Mouse (Mus musculus) MN1 (cell line): ENCODE measurements at regions not wholly inside any gene's neighbourhood (a gene's known extent, or its start where the extent isn't known, plus 50 kb on each side); places are given as distances from the start of the nearest gene placed in this dataset.

Source experiments
- DNase-seq: peaks from one replicate; pipeline ENCODE4 v3.0.0-alpha.2; 2016; ENCODE audit warnings: low spot score

GRCm38 (mm10) chr15:67467404-67468345 lies 967.0 kb upstream of the Lrrc6 start:
- no peak for DNase-seq

DNA sequence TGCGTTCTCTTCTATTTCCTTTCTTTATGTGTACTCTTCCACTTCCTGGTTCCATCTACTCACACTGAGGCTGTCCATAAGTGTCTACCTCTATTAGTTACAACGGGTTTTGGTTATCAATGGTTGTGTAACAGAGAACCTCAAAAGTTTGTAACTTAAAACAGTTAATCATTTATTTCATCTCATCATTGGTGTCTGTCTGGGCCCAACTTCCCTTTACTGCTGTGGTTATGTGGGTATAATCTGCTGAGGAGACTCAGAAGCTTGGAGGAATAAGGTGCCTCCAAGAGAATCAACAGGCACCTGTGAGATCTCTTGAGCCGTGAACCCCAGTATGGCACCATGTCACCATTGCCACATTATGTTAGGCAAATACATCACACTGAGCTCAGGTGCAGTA lies 962.2 kb upstream of the Lrrc6 start:
- DNase-seq: no peak

DNA sequence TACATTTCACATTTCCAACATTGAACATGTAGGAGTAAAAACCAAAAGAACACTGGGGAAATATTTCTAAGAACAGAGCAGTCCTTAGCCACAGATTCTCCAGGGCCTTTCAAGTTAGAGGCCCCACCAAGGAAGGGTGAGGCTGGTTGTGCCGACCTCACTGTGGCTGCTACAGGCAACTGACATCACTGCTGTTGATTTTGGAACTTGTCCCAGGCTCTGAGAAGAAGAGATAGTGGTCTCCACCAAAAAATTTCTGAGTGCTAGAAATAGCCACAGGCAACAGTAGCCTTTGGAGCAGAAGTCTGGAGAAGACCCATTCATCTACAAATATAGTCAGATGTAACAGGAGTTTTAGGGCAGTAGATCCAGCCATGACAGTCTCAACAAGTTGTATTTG lies 959.7 kb upstream of the Lrrc6 start:
- DNase-seq: no peak

DNA sequence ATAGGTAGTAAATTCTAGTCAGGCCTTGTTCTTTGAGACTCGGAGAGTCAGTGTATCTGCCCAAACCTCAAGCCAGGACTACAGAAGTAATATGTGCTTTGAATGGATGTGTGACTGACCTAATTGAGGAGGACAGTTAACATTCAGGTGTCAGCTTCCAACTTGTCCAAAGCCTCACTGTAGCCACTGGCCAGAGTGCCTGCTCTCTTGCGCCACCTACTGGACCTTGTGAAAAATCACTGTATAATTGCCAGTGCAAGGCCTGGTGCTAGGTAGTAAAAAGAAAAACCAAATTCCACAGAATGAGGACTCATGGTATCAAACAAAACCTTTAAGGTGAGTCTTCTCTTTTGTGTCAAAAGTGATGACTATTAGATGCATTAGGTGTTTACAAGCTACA lies 933.6 kb upstream of the Lrrc6 start:
- DNase-seq: peak; percentile 8

- no peak for DNase-seq
Observed at GRCm38 (mm10) chr15:67423922-67424321, 923.2 kb upstream of the Lrrc6 start.

GRCm38 (mm10) chr15:67422277-67422953 lies 921.7 kb upstream of the Lrrc6 start:
- DNase-seq: no peak

DNA sequence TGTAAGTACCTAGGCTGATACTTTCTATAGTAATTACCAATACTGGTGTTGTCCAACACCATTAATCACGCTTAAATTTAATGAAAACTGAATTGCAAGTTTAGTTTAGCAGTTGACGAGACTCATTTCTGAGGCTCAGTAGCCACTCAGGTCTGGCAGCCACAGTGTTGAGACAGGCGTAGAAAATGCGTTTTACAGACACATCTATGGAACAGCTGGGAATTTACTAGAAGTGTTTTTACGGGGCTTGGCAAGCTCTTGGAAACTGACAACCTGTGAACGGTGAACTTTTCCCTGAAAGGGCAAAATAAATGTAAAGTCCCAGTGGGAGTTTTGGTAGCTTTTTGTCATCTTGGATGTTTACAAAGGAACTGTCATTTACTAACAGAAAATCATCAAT lies 920.1 kb upstream of the Lrrc6 start:
- DNase-seq: no peak

GRCm38 (mm10) chr15:67419733-67420132 lies 919.0 kb upstream of the Lrrc6 start:
- DNase-seq: no peak

DNA sequence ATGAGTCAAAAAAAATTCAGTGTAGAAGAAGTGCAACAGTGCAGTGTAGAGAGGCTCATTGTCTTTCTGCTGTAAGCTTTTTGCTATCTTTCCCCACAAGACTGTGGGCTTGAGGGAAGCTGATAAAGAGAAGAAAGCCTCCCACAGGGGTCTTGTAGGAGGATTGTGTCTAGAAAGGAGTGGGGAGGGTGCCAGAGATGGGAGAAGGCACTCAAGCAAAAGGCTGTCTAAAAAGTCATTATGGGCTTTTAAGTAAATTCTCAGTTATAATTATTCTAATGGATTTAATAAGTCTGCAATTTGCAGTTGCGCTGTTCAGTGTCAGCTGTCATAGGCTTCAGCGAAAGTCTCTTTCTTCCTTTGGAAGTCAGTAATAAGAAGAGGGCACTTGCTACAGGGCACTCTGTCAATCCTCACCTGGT lies 917.0 kb upstream of the Lrrc6 start:
- DNase-seq: no peak

DNA sequence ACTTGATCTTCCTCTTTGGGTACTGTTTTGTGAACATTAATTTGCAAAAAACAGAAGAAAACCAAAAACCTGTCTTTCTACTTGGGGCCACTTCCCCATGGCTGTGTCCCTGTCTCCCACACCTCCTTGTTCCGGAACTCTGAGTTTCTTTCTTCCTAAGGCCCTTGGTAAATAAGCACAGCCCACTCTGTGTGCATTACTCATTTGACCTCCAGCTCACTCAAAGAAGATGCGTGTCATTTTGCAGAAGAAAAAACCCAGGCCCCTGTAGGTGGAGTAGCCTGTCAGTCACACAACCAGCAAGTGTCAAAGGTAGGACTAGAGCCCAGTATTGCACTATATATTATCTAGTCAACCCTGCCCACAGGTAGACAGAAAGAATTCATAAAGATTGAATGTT lies 915.1 kb upstream of the Lrrc6 start:
- DNase-seq: no peak

DNA sequence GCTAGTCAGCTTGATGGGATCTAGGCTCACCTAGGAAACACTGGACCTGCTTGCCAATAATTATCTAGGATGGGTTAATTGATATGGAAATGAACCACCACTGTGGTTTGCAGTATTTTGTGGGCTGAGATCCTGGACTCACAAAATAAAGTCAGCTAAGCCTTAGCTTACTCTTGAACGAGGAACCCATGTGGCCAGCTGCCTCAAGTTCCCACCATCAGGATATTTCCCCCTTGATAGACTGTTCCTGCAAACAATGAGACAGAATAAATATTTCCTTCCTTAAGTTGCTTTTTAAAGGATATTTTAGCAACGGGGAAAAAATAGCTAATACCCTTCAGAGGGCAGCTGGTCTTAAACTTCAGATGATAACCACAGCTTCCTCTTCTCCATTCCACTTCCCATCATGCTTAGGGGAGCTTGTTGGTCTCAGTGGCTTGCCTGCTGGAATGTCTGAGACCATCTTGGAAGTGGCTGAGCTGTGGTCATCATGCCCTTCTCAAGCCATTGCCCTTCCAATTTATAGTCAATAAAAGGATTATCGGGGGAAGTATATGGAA lies 913.7 kb upstream of the Lrrc6 start:
- no peak for DNase-seq

DNA sequence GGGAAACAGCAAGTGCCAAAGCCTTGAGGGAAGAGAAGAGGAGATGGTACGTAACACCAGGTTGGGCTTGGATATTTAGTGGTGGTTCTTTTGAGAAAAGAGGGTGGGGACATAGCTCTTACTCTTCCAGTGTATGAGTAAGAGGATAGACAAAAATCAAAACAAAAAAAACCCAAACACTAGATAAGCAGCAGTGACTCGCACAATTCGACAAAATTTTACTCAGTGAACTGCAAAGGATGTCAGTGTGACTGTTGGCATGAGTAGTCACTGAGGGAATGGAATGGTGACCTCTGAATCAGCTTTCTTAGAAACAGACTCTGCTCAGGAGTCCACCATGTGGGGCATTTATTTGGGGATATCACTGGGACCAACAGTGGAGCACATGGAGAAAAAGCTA lies 912.9 kb upstream of the Lrrc6 start:
- no peak for DNase-seq

DNA sequence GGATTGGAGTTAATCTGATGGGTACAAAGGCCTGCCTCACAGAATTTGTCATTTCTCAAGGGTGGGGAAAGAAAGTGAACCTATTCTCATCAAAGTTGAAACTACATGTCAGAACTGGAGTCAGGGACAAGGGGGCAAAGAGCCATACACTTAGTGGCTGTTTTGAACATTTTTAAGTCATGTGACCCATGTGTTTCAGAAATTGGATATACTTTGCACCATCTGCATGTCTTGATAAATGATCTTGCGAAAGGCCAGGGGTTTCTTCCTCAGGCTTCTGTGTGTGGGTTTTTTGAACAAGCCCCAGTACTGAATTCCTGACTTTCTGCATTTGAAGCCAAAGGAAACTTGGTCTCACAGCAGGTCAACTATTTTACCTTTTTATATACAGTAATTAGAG lies 911.7 kb upstream of the Lrrc6 start:
- no peak for DNase-seq

GRCm38 (mm10) chr15:67411657-67412056 lies 910.9 kb upstream of the Lrrc6 start:
- no peak for DNase-seq

DNA sequence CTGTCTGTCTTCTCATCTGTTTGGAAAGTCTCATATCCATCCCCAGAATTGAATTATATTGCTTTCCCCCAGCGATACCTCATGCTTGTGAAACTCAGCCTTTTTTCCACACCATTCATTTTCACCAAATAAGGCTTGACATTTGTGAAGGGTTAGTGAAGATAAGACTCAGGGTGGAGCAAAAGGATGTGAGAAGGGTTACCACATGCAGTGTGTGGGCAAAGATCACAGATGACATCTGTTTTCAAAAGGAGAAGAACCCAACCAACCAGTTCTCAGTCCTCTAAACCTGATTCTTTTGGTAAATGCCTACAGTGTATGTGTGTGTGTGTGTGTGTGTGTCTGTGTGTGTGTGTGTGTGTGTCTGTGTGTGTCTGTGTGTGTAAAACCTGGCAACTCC lies 909.3 kb upstream of the Lrrc6 start:
- DNase-seq: no peak

- DNase-seq: no peak
Observed at GRCm38 (mm10) chr15:67408871-67409559, 908.3 kb upstream of the Lrrc6 start.

- DNase-seq: no peak
Observed at GRCm38 (mm10) chr15:67407244-67407643, 906.5 kb upstream of the Lrrc6 start.

DNA sequence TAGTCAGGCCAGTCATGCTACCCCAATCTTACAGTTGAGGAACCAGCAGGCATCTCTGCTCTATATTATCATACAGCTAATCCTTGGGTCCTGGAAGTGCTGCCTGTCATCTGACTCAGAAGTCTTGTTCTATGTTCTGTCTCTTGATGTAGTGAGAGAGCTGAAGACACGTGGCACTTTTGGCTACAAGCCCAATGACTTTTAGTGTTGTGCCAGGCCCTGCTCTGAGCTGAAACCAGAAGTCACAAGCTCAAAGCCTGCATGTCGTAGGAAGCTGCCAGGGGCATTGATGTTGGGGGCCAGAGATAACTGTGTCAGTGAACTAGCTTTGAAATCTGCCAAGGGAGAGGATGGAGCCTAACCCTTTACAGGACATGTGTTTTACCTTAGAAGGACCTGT lies 904.8 kb upstream of the Lrrc6 start:
- no peak for DNase-seq

- no peak for DNase-seq
Observed at GRCm38 (mm10) chr15:67405011-67405410, 904.3 kb upstream of the Lrrc6 start.

DNA sequence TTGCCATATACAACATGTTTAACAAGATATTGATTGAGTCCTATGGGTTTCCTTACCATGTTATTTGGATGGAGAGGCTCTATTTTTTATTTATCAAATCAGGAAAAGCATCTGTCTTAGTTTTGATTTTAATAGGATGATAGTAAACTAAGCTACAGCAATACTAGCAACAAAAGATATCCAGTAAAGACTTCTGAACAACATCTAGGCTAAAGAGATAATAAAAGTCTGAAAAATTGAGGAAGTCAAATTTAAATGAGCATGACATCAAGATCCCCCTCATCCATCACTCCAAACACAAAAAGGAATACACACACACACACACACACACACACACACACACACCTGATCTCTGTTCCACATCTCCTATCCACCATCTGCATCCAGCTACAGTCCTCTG lies 901.6 kb upstream of the Lrrc6 start:
- DNase-seq: no peak

- DNase-seq: no peak
Observed at GRCm38 (mm10) chr15:67397269-67397668, 896.6 kb upstream of the Lrrc6 start.

DNA sequence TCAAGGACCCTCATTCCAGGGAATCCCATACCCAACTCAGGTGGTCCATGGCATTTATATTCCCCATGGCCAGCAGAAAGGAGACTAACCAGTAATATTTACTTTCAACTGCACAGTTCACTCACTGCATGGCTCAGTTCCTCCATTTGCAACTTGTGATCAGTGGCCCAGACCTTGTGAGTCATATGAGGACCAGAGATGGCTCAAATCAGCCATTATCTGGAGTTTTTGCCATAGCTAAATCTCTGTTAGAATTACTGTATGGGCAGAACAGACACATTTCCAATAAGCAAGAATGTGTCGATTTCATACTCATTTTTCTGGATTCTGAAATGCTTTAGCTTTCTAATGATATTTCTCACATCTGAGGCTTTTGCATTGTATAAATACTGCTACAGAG lies 894.4 kb upstream of the Lrrc6 start:
- no peak for DNase-seq

DNA sequence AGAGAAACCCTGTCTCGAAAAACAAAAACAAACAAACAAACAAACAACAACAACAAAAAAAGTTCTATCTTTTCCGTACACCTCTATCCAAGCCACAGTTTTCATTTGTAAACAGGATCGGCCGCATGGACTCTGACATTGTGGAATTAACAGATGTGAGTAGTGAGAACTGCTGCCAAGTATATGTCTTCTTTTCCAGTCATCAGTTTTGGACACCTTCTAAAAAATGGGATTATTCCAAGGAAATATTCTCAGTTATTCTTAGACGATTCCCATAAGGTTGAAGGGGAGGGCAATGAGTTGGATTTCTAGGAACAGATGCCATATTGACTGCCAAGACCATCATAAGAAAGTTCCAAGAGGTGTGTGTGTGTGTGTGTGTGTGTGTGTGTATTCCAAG lies 891.2 kb upstream of the Lrrc6 start:
- DNase-seq: no peak
